26 mouse cellular contexts compared by ENCODE assay signal in genomic region chr4:87927354-87927753, GRCm38 (mm10).
A peak's percentile ranks its signal among the peaks of the same experiment; 100 is the strongest.
DNase-seq lines count a peak whose midpoint lies in the region; ATAC-seq and TF ChIP-seq lines count a peak whose summit lies in the region.
"Had no signal": no experiment of that assay in that cellular context is flagged by ENCODE, and none has a peak within 500 bp of the region (broad histone marks: within the 10 kb centered on the region; RNA-seq: fewer than 3 reads in every experiment).

No protein-coding gene starts in this region.

- ATAC-seq in forebrain, embryonic 13.5 days, result no peak
- ATAC-seq in forebrain, postnatal 0 days, result no peak
- ATAC-seq in limb, embryonic 14.5 days (ENCODE audit: low FRiP score, low read depth), result no peak
- no peak for ATAC-seq in embryonic facial prominence, embryonic 12.5 days (ENCODE audit: insufficient number of reproducible peaks, insufficient read depth, low FRiP score, low TSS enrichment)
- ATAC-seq: intestine, embryonic 15.5 days; midbrain, embryonic 15.5 days had no signal

- H3K4me1 ChIP-seq in forebrain, embryonic 13.5 days, result peaks cover 32% of the 10 kb centered on the region
- peaks cover 5% of the 10 kb centered on the region for H3K4me1 ChIP-seq in forebrain, postnatal 0 days (ENCODE audit: insufficient read depth)
- H3K4me1 ChIP-seq in limb, embryonic 14.5 days (ENCODE audit: control insufficient read depth, insufficient read depth, low read length), result peaks cover 11% of the 10 kb centered on the region
- peaks cover 28% of the 10 kb centered on the region for H3K4me1 ChIP-seq in limb, embryonic 10.5 days
- H3K4me1 ChIP-seq in embryonic facial prominence, embryonic 12.5 days, result peaks cover 21% of the 10 kb centered on the region; the same call in 1 of the 2 replicates
- H3K4me1 ChIP-seq: intestine, embryonic 15.5 days; midbrain, embryonic 15.5 days had no signal

- no peak for TF ChIP-seq POLR2A in limb, embryonic 14.5 days (IDR thresholded peaks at IDR 0.05; ENCODE audit: borderline replicate concordance, extremely low read depth, insufficient read depth, insufficient read length)

- no peak for DNase-seq in forebrain, postnatal 0 days
- DNase-seq in limb, embryonic 14.5 days (ENCODE audit: low spot score), result peak; percentile 18
- no peak for DNase-seq in limb, embryonic 10.5 days (ENCODE audit: low spot score)
- DNase-seq in right cerebral cortex, adult 18-20 months, result no peak
- no peak for DNase-seq in kidney, adult 9 months
- DNase-seq: adrenal gland, adult 8-10 months; cerebellum, adult 11-12 months; cerebellum, postnatal 14 days; gastrocnemius, postnatal 36 days; heart, postnatal 36 days; kidney, postnatal 25 days; liver, embryonic 13.5 days; retina, postnatal 1 day; right cerebral cortex, postnatal 4 days; thymus, postnatal 25 days had no signal

- 72% methylated on average over 10 of the region's 10 CpGs for WGBS in forebrain, embryonic 13.5 days
- 42% methylated on average over 10 of the region's 10 CpGs for WGBS in forebrain, postnatal 0 days
- WGBS in limb, embryonic 14.5 days, result 21% methylated on average over 10 of the region's 10 CpGs
- WGBS in limb, embryonic 10.5 days, result 18% methylated on average over 10 of the region's 10 CpGs
- WGBS in embryonic facial prominence, embryonic 12.5 days, result 27% methylated on average over 10 of the region's 10 CpGs

- no peaks in the 10 kb centered on the region for H3K9me3 ChIP-seq in forebrain, embryonic 13.5 days (replicated peaks)
- H3K9me3 ChIP-seq in forebrain, postnatal 0 days (ENCODE audit: low read length), result no peaks in the 10 kb centered on the region
- H3K9me3 ChIP-seq in limb, embryonic 14.5 days (ENCODE audit: control insufficient read depth, low read length), result no peaks in the 10 kb centered on the region
- no peaks in the 10 kb centered on the region for H3K9me3 ChIP-seq in limb, embryonic 10.5 days (replicated peaks)
- H3K9me3 ChIP-seq in embryonic facial prominence, embryonic 12.5 days, result no peaks in the 10 kb centered on the region
- H3K9me3 ChIP-seq: heart, embryonic 15.5 days; hindbrain, embryonic 13.5 days; intestine, embryonic 15.5 days; limb, embryonic 13.5 days; liver, embryonic 13.5 days; lung, embryonic 15.5 days; midbrain, embryonic 15.5 days; neural tube, embryonic 13.5 days had no signal

- H3K27me3 ChIP-seq in forebrain, embryonic 13.5 days, result no peaks in the 10 kb centered on the region
- H3K27me3 ChIP-seq in forebrain, postnatal 0 days (ENCODE audit: insufficient read depth, low read length), result no peaks in the 10 kb centered on the region
- H3K27me3 ChIP-seq in limb, embryonic 14.5 days (ENCODE audit: control insufficient read depth, insufficient read depth, low read length), result no peaks in the 10 kb centered on the region
- H3K27me3 ChIP-seq in limb, embryonic 10.5 days (ENCODE audit: low read depth, poor library complexity, severe bottlenecking), result no peaks in the 10 kb centered on the region
- no peaks in the 10 kb centered on the region for H3K27me3 ChIP-seq in embryonic facial prominence, embryonic 12.5 days
- H3K27me3 ChIP-seq: heart, embryonic 15.5 days; hindbrain, embryonic 13.5 days; intestine, embryonic 15.5 days; limb, embryonic 13.5 days; liver, embryonic 13.5 days; lung, embryonic 15.5 days; midbrain, embryonic 15.5 days; neural tube, embryonic 13.5 days had no signal

- no peak for TF ChIP-seq CTCF in forebrain, postnatal 0 days (IDR thresholded peaks at IDR 0.05; ENCODE audit: low read depth)

- no peak overlapping the region for H3K4me3 ChIP-seq in forebrain, embryonic 13.5 days
- no peak overlapping the region for H3K4me3 ChIP-seq in forebrain, postnatal 0 days (ENCODE audit: low read depth, low read length)
- no peak overlapping the region for H3K4me3 ChIP-seq in limb, embryonic 14.5 days (replicated peaks; ENCODE audit: low read length)
- no peak overlapping the region for H3K4me3 ChIP-seq in limb, embryonic 10.5 days
- no peak overlapping the region for H3K4me3 ChIP-seq in embryonic facial prominence, embryonic 12.5 days
- H3K4me3 ChIP-seq: erythroblast, embryonic 14.5 days; heart, embryonic 15.5 days; hindbrain, embryonic 13.5 days; intestine, embryonic 15.5 days; limb, embryonic 13.5 days; liver, embryonic 13.5 days; lung, embryonic 15.5 days; midbrain, embryonic 15.5 days; neural tube, embryonic 13.5 days had no signal

- H3K4me2 ChIP-seq in forebrain, embryonic 13.5 days, result no peak overlapping the region
- no peak overlapping the region for H3K4me2 ChIP-seq in forebrain, postnatal 0 days (ENCODE audit: low read depth)
- no peak overlapping the region for H3K4me2 ChIP-seq in limb, embryonic 14.5 days (replicated peaks; ENCODE audit: low read depth, low read length, severe bottlenecking)
- H3K4me2 ChIP-seq in embryonic facial prominence, embryonic 12.5 days (replicated peaks), result no peak overlapping the region
- H3K4me2 ChIP-seq: heart, embryonic 15.5 days; hindbrain, embryonic 13.5 days; intestine, embryonic 15.5 days; limb, embryonic 13.5 days; liver, embryonic 13.5 days; lung, embryonic 15.5 days; midbrain, embryonic 15.5 days; neural tube, embryonic 13.5 days had no signal

- H3K27ac ChIP-seq in forebrain, embryonic 13.5 days, result peak overlapping the region; percentile 76
- H3K27ac ChIP-seq in forebrain, postnatal 0 days (ENCODE audit: low read depth, low read length), result no peak overlapping the region
- no peak overlapping the region for H3K27ac ChIP-seq in limb, embryonic 14.5 days (replicated peaks; ENCODE audit: low read depth, low read length)
- no peak overlapping the region for H3K27ac ChIP-seq in limb, embryonic 10.5 days
- peak overlapping the region; percentile 42 for H3K27ac ChIP-seq in embryonic facial prominence, embryonic 12.5 days
- H3K27ac ChIP-seq: heart, embryonic 15.5 days; hindbrain, embryonic 13.5 days; intestine, embryonic 15.5 days; limb, embryonic 13.5 days; liver, embryonic 13.5 days; lung, embryonic 15.5 days; macrophage; midbrain, embryonic 15.5 days; neural tube, embryonic 13.5 days had no signal

- 0 out of 2 replicates have a peak, but pooled peaks cover 4% of the 10 kb centered on the region for H3K36me3 ChIP-seq in forebrain, embryonic 13.5 days (ENCODE audit: poor library complexity, severe bottlenecking)
- no peaks in the 10 kb centered on the region for H3K36me3 ChIP-seq in forebrain, postnatal 0 days (ENCODE audit: insufficient read depth)
- no peaks in the 10 kb centered on the region for H3K36me3 ChIP-seq in limb, embryonic 14.5 days (ENCODE audit: control insufficient read depth, insufficient read depth, low read length)
- H3K36me3 ChIP-seq in limb, embryonic 10.5 days, result no peaks in the 10 kb centered on the region; the same call in 1 of the 2 replicates
- H3K36me3 ChIP-seq in embryonic facial prominence, embryonic 12.5 days, result no peaks in the 10 kb centered on the region
- H3K36me3 ChIP-seq: heart, embryonic 15.5 days; hindbrain, embryonic 13.5 days; intestine, embryonic 15.5 days; limb, embryonic 13.5 days; liver, embryonic 13.5 days; lung, embryonic 15.5 days; midbrain, embryonic 15.5 days had no signal

- no peak overlapping the region for H3K9ac ChIP-seq in forebrain, embryonic 13.5 days
- no peak overlapping the region for H3K9ac ChIP-seq in forebrain, postnatal 0 days
- no peak overlapping the region for H3K9ac ChIP-seq in limb, embryonic 14.5 days (ENCODE audit: low read depth, low read length, severe bottlenecking)
- H3K9ac ChIP-seq in embryonic facial prominence, embryonic 12.5 days, result no peak overlapping the region
- H3K9ac ChIP-seq: heart, embryonic 15.5 days; hindbrain, embryonic 13.5 days; intestine, embryonic 15.5 days; limb, embryonic 13.5 days; liver, embryonic 13.5 days; lung, embryonic 15.5 days; midbrain, embryonic 15.5 days; neural tube, embryonic 13.5 days had no signal

Comparison
In these comparisons a context has a peak if more than half of its experiments do, and no peak if none do; other contexts are left out.
1. H3K27ac ChIP-seq: peak in forebrain, embryonic 13.5 days (single experiment) and embryonic facial prominence, embryonic 12.5 days (single experiment); none in forebrain, postnatal 0 days (single experiment), limb, embryonic 14.5 days (single experiment) and limb, embryonic 10.5 days (single experiment).